Mouse (Mus musculus): Measurements from ENCODE around the gene Arhgap21.

Gene Arhgap21

DNA sequence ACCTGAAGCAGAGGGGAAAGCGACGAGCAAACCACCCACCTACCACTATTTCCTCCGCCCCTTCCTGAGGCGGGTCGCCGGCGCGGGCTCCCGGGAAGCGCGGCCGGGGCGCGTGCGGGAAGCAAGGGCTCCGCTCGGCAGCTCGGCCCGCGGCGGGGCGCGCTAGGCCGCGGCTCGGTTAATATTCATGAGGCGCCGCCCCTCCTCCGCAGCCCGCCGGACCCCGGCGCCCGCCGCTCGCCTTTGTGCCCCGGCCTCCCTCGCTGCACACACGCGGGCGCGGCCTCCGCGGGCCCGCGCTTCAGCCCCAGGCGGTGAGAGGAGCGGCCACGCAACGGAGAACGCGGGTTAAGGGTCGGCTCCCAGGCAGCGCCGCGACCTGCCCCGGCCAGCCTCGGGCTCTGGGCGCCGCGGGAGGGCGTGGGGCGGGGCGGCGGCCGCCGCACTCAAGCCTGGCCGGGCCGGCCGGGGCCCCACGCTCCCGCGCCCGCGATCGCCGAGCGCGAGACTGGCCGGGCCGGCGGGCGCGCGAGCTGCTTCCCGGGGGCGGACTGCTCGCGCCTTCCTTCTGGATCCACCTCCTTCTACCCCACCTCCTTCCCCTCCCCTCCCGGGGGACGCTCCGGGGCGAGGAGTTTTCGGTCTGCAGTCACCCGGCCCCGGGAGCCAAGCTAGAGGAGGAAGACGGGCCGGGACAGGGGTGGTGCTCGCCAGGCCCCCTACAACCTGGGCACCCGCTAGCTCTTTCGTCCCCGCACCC lies at the start of gene Arhgap21:
TSS of gene Arhgap21 (minus strand) at position 441 of the 760 bp plus-strand sequence.
- DNase-seq = peak; percentile 46 to 69

DNA sequence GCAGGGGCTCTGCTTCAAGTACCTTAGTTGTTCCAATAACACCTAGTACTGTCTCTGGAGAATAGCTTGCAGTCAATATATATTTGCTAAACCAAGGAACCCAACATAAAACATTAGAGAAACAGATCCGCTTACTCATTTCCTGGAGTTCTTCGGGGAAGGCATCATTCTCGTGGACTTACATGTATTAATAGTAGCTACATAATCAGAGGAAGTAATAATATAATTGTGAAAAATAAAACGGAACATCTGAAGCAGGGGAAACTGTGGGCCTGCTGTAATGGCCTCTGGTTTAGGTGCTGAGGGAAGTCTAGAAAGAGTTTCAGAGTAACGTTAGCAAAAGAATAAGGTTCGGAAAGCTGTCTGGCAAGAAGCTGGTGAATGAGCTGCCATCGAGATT lies 47.9 kb upstream of the Arhgap21 start:
- DNase-seq = no peak

DNA sequence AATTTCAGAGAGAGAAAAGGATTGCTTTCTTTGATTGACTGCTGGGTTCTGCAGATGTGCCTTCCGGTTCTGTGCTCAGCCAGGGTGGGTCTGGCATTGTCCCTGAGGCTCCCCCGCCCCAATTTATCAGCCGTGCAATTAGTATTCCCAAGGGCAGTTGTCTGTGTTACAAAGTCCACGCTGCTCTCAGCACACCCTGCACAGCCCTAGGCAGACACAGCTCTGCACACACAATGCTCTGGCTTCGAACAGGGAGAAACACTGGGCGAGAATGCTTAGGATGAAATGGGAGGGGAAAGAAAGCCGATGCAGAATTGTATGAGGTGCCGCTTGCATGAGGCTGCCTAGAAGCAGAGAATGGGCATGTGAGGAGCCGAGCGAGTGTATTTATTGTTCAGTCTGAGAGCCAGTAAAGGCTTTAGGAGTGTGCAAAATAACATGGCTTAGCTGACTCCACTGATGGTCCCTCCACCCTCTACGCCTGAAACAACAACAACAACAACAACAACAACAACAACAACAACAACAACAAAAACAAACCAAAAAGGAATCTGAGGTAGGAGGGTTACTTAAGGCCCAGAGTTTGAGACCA lies 42.2 kb upstream of the Arhgap21 start:
- no peak for DNase-seq

DNA sequence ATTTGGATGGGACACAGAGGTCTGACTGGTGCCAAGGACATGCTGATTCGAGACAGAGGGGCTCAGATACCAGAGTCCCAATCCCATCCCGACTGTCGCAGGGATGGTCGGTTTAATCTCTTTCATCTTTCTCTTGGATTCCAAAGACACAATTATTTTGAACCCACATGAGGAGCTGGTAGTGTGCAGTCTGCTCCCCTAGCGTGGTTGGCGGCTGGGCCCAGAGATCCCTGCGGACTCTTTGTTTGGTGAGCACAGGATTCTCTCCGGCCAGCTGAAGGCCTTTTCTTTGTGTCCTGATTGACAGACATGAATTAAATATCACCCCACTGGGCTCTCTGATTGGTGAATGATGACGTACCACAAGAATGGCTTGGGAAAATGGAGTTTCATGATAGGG lies 41.5 kb upstream of the Arhgap21 start:
- DNase-seq = no peak

GRCm38 (mm10) chr2:21009258-21010140 lies 40.8 kb upstream of the Arhgap21 start:
- DNase-seq = no peak

DNA sequence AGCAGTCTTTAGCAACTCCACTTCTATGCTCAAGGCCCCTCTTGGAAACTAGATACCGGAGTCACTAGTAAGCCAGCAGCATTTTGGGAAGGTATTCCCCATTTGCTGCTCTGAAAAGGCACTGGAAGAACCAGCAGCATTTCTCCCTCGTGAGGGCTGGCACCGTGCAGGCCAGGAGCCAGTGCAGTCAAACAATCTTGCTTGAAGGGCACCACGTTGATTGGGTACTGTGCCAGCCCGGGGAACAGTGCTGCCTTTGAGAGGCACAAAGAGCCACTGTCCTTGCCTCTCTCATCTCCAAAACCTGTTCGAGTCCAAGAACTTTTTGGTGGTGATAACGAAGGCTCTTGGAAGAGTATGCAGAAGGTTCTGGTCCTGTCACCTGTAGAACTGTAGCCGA lies 33.9 kb upstream of the Arhgap21 start:
- no peak for DNase-seq

- no peak for DNase-seq
Observed at GRCm38 (mm10) chr2:21001156-21001555, 32.5 kb upstream of the Arhgap21 start.

- DNase-seq = no peak
Observed at GRCm38 (mm10) chr2:20995547-20995946, 26.9 kb upstream of the Arhgap21 start.

- DNase-seq = no peak
Observed at GRCm38 (mm10) chr2:20991508-20991907, 22.8 kb upstream of the Arhgap21 start.

- DNase-seq = no peak
Observed at GRCm38 (mm10) chr2:20990907-20991306, 22.2 kb upstream of the Arhgap21 start.

DNA sequence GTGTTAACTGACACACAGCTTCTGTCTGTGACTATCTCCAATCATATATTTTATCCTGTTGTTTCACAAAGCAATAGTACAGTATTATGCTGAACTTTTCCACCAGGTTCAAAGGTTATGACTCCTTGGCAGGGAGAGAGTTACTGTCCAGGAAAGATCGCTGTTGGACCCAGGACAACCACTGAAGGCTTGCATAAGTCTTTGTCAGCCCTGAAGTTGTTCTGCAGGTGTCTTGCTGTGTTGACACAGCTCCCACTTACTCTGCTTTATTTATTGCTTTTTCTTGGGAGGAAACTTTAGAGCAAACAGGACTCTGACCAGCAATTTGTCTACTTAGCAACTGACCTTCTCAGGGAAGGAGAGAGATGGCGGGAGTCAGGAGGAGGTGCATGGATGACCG lies 21.4 kb upstream of the Arhgap21 start:
- DNase-seq = no peak

GRCm38 (mm10) chr2:20987822-20988221 lies 19.1 kb upstream of the Arhgap21 start:
- no peak for DNase-seq

DNA sequence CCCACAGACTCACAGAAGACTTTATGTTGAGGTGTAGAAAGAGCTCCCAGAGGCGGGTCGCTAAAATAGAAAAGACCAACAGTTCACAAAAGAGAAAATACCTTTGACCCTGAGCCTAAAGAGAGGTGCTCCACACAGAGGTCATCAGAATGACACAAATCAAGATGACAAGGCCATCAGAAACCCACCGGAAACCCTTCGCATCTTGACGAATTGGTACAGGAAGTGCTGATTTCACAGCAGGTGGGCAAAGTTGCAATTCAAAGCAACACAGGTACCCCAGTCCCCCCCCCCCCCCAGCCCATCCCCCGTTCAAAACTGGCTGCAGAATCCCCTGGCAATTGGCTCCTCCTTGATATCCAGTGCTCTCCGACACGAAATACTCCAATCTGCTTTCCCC lies 10.0 kb upstream of the Arhgap21 start:
- DNase-seq = no peak

DNA sequence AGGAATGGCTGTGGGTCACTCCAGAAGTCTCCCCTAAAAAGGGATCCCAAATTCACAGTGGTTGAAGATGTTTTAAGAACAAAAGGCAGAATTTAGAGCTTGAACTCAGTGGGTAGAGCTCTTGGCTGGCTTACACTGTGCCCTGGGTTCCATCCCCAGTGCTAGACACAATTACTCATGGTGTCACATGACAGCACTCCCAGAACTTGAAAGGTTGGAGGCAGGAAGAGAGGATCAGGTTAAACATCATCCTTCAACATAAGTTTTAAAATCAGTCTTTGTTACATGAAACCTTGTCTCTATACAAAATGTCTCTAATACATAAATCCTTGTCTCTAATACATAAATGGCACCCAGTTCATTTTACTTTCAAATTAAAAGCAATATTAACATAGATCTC lies 8.4 kb upstream of the Arhgap21 start:
- no peak for DNase-seq

DNA sequence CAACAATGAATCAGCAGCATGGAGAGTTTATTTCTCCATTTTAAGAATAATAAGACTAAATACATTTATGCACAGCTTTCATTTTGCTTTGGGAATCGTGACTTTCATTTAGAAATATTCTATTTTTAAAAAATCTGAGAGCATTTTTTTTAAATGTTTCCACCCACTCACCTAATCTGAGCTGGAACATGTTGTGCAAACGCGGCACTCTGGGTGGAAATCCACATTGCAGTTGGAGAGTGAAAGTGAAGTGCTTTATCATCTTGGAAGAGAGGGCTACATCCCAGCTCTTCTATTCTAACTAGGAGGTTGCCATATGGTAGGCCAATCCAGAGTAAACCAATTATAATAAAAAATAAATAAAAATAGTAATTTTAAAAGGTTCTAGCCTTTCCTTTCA lies 4.8 kb upstream of the Arhgap21 start:
- DNase-seq = no peak

- DNase-seq = no peak
Observed at GRCm38 (mm10) chr2:20972180-20972579, 3.5 kb upstream of the Arhgap21 start.

GRCm38 (mm10) chr2:20971628-20972027 lies 2.9 kb upstream of the Arhgap21 start:
- DNase-seq = no peak

DNA sequence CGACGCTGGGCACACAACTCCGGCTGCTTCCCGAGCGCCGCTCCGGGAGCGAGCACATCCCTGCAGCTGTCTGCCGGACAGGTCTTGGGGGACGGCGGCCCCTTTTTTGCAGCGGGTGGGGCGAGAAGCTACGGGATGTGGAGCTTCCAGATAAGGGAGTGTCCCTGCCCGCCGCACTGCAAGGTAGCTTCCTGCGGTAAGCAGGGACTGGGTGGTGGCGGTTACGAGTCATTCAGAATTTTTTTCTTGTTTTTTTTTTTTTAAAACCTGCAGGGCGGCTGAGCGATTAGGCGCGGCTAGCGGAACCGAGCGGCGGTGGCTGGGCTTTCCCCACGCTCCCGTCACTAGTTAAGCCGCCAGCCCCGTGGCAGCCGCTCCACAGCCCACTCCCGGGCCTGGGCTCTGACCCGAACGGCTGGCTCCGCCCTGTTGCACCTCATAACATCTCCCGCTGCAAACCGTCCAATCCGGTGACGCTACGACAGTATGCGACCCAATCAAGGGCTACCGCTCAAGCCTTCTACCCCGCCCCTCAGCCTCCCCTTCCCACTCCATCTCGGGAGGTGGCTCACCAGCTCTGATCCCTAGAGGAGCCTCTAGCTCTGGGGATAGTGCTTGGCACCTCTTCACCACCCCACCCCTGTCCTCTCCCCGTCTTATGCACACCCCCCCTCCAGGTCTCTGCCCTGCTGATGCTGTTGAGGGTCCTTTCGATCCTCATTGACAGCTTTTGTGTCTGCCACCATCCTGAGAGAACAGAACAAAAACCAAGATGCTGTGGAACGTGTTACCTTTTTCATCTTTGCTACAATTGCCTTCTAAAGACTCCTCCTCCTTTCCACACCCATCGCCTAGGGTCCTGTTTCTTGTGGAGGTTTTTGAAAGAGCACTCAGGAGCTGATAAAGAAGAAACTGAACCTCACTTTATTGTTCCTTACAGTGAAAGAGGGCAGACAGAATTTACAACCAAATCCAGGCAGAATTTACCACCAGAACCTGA lies 820 bp upstream of the Arhgap21 start:
- DNase-seq = peak; percentile 76 to 83

- DNase-seq = peak; percentile 10 to 29
Observed at GRCm38 (mm10) chr2:20967646-20968351, 882 bp downstream of the Arhgap21 start.

DNA sequence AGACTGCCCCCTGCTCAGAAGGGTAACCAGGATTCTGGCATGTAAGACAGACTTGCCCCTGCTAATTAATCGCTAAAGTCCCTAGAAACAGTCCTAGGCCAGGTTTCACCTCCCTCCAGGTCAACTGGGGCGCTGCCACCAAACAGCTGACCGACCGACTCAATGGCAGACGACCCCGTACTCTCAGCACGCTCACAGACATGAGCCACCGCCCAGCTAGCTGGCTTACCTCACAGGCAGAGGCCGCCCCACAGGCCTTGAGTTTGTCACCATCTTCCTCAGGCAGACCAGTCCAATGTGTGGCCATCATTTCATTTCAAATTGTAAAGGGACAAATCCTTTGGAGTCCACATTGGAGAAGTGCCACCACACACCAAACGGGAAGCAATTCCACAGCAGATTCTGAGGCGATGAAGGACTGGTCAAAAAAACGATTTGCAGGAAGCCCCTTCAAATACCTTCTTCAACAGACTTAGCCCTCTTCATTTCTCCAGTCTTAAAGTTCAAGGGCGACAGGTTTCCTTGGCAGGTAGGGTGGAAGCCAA lies 1.5 kb downstream of the Arhgap21 start:
- DNase-seq = peak in 1 of 2 experiments; percentile 12

Data from spleen, adult 18-20 months (tissue).